Mouse (Mus musculus) frontal cortex, adult 2 months (tissue): ENCODE data around the gene Gm11639. TPM values are rescaled to one million over a fixed set of nuclear protein-coding genes. Genes with fewer than 3 reads are reported as not detected.
"Not testable (repeated sequence)": the region's sequence is repeated elsewhere in the genome, so short reads cannot be mapped to it uniquely, and the experiment has no call there.

ENCODE experiments used
- DNase-seq, 2 experiments: peaks; one replicate each; pipeline ENCODE4 v3.0.0; 2022; ENCODE audit warnings: low spot score in 1 of 2; ENCODE audit errors: extremely low spot score in 1 of 2
- polyA plus RNA-seq: library from polyadenylated mRNA; depleted of rRNA; stranded (reverse); fragments of >200 nt; gene quantifications from 2 replicates; pipeline ENCODE4 v1.2.3, GENCODE M21; 2012

The Gm11639 gene
- polyA plus RNA-seq, 1 experiment: 0.20 TPM

GRCm38 (mm10) chr11:105035081-105035480 lies 349.6 kb downstream of the Gm11639 start:
- no peak for DNase-seq

GRCm38 (mm10) chr11:105063292-105063691 lies 377.8 kb downstream of the Gm11639 start, which contains the start of gene Efcab3:
Gene Efcab3, plus strand, starts transcription at chr11:105063592.
- DNase-seq: no peak

DNA sequence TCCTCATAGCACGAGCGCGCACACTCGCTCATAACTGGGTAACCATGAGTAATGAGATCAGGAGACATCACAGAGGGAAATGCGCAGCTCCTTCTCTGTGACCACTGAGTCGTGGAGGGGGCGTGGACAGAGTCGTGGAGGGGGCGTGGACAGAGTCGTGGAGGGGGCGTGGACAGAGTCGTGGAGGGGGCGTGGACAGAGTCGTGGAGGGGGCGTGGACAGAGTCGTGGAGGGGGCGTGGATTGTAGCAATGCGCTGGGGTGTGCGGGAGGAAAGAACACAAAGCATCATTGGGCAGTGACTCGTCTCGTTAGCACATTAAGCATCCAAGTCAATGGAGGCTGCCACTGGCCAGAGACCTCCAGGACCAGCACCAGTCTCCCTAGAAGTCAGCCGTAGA lies 426.9 kb downstream of the Gm11639 start:
- not testable (repeated sequence) for DNase-seq

DNA sequence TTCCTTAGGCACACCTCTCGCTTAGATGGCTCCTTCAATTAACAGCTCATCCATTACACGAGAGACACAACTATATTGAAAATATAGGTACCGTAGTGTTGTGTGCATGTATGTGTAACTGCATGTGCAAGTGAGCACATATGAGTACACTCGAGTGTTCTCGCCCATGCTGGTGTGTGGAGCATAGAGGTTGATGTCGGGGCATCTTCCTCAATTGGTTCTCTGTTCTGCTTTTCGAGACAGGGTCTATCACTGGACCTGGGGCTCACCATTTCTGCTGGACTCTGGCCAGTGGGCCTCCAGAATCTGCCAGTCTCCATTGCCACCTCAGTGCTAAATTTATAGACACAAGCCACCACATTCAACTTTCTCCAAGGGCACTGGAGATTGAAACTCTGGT lies 432.3 kb downstream of the Gm11639 start:
- no peak for DNase-seq

DNA sequence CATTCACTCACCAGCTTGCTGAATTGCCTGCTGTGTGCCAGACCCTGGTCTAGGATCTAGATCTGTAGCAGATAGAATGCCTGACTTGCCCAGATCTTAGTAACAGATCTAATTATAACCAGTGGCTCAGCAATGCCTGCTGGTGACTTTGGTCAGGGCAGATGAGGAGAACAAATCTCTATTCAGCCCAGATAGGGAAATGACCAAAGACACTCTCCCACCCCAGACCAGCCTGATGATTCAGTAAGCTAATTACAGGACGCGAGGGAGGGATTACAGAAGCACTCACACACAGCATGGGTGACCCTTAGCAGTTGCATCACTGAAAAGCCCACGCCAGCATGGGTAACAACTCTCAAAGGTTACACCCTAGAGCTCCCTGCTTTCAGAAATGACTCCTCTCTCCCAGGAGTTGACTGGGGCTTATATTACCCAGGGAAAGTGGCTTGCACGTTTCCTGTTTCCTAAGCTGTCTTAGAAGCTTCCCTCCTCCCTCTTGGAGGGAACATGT lies 435.1 kb downstream of the Gm11639 start:
- DNase-seq: no peak

DNA sequence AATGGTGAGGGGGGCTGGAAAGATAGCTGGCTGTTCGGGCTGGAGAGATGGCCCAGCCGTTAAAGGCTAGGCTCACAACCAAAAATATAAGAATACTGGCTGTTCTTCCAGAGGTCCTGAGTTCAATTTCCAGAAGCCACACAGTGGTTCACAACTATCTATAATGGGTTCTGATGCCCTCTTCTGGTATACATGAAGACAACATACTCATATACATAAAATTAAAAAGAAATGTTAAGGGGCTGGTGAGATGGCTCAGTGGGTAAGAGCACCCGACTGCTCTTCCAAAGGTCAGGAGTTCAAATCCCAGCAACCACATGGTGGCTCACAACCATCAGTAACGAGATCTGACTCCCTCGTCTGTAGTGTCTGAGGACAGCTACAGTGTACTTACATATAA lies 436.3 kb downstream of the Gm11639 start:
- DNase-seq: not testable (repeated sequence)

- peak in 1 of 2 experiments; percentile 37 for DNase-seq
Measured at GRCm38 (mm10) chr11:105123986-105124385, 438.5 kb downstream of the Gm11639 start.

- peak; percentile 57 to 84 for DNase-seq
Measured at GRCm38 (mm10) chr11:105125735-105126519, 440.4 kb downstream of the Gm11639 start, which contains the start of gene Mettl2. Gene Mettl2, plus strand, starts transcription at chr11:105126425.

DNA sequence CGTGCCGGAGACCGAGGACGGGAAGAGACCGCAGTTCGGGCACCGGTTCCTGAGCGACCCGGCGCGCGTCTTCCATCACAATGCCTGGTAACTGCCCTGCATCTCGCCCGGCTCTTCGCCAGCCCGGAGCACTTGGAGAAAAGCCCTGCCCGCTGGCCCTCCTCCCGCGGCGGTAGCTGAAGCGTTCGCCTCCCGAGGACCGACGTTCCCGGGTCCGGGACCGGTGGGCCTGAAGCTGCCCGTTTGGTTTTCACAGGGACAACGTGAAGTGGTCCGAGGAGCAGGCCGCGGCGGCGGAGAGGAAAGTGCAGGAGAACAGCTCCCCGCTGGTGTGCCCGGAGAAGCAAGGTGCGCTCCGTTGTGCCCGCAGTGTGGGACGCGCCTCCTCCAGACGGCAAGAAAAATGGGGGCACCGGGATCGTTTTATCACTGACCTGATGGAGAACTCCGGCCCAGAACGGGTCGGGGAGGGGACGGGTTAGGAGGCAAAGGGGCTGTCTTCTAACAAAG lies 441.1 kb downstream of the Gm11639 start:
- no peak for DNase-seq

- no peak for DNase-seq
Measured at GRCm38 (mm10) chr11:105135692-105136091, 450.2 kb downstream of the Gm11639 start.

- not testable (repeated sequence) for DNase-seq
Measured at GRCm38 (mm10) chr11:105137255-105137654, 451.7 kb downstream of the Gm11639 start.

GRCm38 (mm10) chr11:105140512-105140911 lies 455.0 kb downstream of the Gm11639 start:
- not testable (repeated sequence) for DNase-seq

DNA sequence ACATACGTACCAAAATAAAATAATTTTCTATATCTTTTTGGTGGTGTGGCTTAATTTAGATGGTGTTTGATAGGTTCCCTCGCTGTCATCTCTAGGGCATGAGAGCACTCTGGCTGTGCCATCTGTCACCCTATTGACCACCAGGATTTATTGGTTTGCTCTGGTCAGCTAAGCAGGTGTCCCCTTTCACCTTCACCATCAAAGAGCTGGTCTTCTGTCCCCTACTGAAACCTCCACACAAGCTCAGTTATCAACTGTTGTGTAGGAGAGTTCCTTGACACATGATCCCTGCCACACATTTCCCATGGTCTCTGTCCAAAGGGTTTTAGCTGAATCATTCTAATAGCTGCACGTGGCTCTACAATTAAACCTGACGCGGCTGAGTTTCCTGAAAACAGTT lies 455.6 kb downstream of the Gm11639 start:
- no peak for DNase-seq

DNA sequence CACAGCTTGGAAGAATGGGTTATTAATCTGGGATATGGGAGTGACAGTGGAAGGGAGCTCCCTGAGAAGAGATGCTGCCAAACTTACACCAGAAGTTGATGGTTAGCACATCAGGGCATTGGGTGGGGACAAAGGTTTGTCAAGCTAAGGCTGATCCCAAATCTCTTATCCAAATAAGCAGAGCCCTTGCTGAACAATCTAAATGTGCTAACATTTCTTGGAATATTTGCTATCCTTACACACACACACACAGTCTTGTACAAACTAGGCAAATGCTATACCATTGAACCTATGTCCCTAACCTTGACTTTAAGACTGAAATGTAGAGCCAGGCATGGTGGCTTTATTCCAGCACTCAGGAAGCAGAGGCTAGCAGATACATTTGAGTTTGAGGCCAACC lies 458.1 kb downstream of the Gm11639 start:
- DNase-seq: no peak

GRCm38 (mm10) chr11:105144084-105144483 lies 458.6 kb downstream of the Gm11639 start:
- DNase-seq: no peak

GRCm38 (mm10) chr11:105144508-105145210 lies 459.2 kb downstream of the Gm11639 start:
- DNase-seq: no peak

DNA sequence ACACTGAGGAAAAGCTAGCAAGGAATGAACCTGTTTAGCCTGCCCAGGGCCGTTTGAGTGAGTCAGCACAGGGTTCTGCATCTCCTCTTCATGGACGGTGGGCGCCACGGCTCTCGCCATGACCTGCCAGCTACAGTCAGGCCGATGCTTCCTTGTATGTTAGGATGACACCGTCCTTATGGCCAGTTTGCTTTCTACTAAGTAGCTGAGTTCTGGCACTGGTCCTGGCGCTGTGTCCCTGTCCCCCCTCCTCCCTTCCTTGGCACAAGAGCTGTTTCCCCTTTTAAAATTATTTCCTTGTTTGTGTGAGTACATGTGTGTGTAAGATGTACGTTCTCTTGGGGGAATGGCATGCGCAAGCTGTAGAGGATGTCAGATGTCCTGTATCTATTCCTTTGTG lies 459.7 kb downstream of the Gm11639 start:
- no peak for DNase-seq

- DNase-seq: no peak
Measured at GRCm38 (mm10) chr11:105146593-105146992, 461.1 kb downstream of the Gm11639 start, which contains the start of gene Gm10842. Gene Gm10842, plus strand, starts transcription at chr11:105146893.

- no peak for DNase-seq
Measured at GRCm38 (mm10) chr11:105149353-105149752, 463.8 kb downstream of the Gm11639 start.

GRCm38 (mm10) chr11:105149766-105150165 lies 464.3 kb downstream of the Gm11639 start:
- DNase-seq: no peak

- DNase-seq: no peak
Measured at GRCm38 (mm10) chr11:105150691-105151090, 465.2 kb downstream of the Gm11639 start.
